In genomic region chr11:120951237-120951636, GRCm38 (mm10) we compare ENCODE assay signal across 8 mouse cellular contexts. TPM values are rescaled to one million over a fixed set of nuclear protein-coding genes. Genes with fewer than 3 reads are reported as not detected.
A peak's percentile ranks its signal among the peaks of the same experiment; 100 is the strongest.
DNase-seq lines count a peak whose midpoint lies in the region; ATAC-seq lines count a peak whose summit lies in the region.

No protein-coding gene starts in this region.

- H3K9me3 ChIP-seq in kidney, embryonic 16.5 days (ENCODE audit: low read length) = no peaks in the 10 kb centered on the region
- no peaks in the 10 kb centered on the region for H3K9me3 ChIP-seq in embryonic facial prominence, embryonic 10.5 days
- H3K9me3 ChIP-seq in hindbrain, embryonic 14.5 days (ENCODE audit: control insufficient read depth, low read length) = no peaks in the 10 kb centered on the region
- H3K9me3 ChIP-seq in midbrain, embryonic 14.5 days (ENCODE audit: control insufficient read depth, low read length) = no peaks in the 10 kb centered on the region

- 21% methylated on average over 8 of the region's 8 CpGs for WGBS in kidney, embryonic 16.5 days
- 28% methylated on average over 8 of the region's 8 CpGs for WGBS in embryonic facial prominence, embryonic 10.5 days
- 13% methylated on average over 8 of the region's 8 CpGs for WGBS in hindbrain, embryonic 14.5 days
- WGBS in midbrain, embryonic 14.5 days = 14% methylated on average over 8 of the region's 8 CpGs

- peaks cover 33% of the 10 kb centered on the region for H3K4me1 ChIP-seq in kidney, embryonic 16.5 days (ENCODE audit: insufficient read depth, low read length)
- peaks cover 57% of the 10 kb centered on the region for H3K4me1 ChIP-seq in embryonic facial prominence, embryonic 10.5 days
- peaks cover 15% of the 10 kb centered on the region for H3K4me1 ChIP-seq in hindbrain, embryonic 14.5 days (replicated peaks; ENCODE audit: control insufficient read depth, insufficient read depth, low read length)
- H3K4me1 ChIP-seq in midbrain, embryonic 14.5 days (ENCODE audit: control insufficient read depth, insufficient read depth, low read length) = peaks cover 12% of the 10 kb centered on the region

- no peak for DNase-seq in kidney, adult 18-20 months
- DNase-seq in embryonic facial prominence, embryonic 10.5 days (ENCODE audit: low spot score) = no peak
- DNase-seq in hindbrain, embryonic 14.5 days (ENCODE audit: low spot score) = no peak
- DNase-seq in midbrain, embryonic 14.5 days = peak; percentile 40
- no peak for DNase-seq in thymus, postnatal 36 days
- no peak for DNase-seq in right cerebral cortex, postnatal 4 days
- DNase-seq in kidney, adult 9 months = no peak

- peak overlapping the region; percentile 59 for H3K9ac ChIP-seq in kidney, embryonic 16.5 days (replicated peaks; ENCODE audit: low read length)
- H3K9ac ChIP-seq in hindbrain, embryonic 14.5 days = peak overlapping the region; percentile 50
- H3K9ac ChIP-seq in midbrain, embryonic 14.5 days (replicated peaks; ENCODE audit: low read length) = peak overlapping the region; percentile 40; the same call in 1 of the 2 replicates

- H3K36me3 ChIP-seq in kidney, embryonic 16.5 days (ENCODE audit: insufficient read depth, low read length) = peaks cover 7% of the 10 kb centered on the region; the same call in 1 of the 2 replicates
- peaks cover 39% of the 10 kb centered on the region for H3K36me3 ChIP-seq in embryonic facial prominence, embryonic 10.5 days (replicated peaks)
- peaks cover 9% of the 10 kb centered on the region; the same call in 1 of the 2 replicates for H3K36me3 ChIP-seq in hindbrain, embryonic 14.5 days (replicated peaks; ENCODE audit: control insufficient read depth, insufficient read depth)
- peaks cover 8% of the 10 kb centered on the region; the same call in 1 of the 2 replicates for H3K36me3 ChIP-seq in midbrain, embryonic 14.5 days (ENCODE audit: control insufficient read depth, insufficient read depth, low read length)

- H3K27ac ChIP-seq in kidney, embryonic 16.5 days (ENCODE audit: low read length) = peak overlapping the region; percentile 70; the same call in 1 of the 2 replicates
- peak overlapping the region; percentile 91 for H3K27ac ChIP-seq in embryonic facial prominence, embryonic 10.5 days (replicated peaks)
- no peak overlapping the region for H3K27ac ChIP-seq in hindbrain, embryonic 14.5 days
- H3K27ac ChIP-seq in midbrain, embryonic 14.5 days (replicated peaks; ENCODE audit: low read depth, low read length) = 0 out of 2 replicates have a peak overlapping the region, but pooled peaks have one; percentile 37

- H3K27me3 ChIP-seq in kidney, embryonic 16.5 days (ENCODE audit: insufficient read depth, low read length) = peaks cover 4% of the 10 kb centered on the region; the same call in 1 of the 2 replicates
- H3K27me3 ChIP-seq in embryonic facial prominence, embryonic 10.5 days (replicated peaks; ENCODE audit: low read depth, poor library complexity, severe bottlenecking) = peaks cover 19% of the 10 kb centered on the region; the same call in 1 of the 2 replicates
- H3K27me3 ChIP-seq in hindbrain, embryonic 14.5 days (ENCODE audit: control insufficient read depth, insufficient read depth, low read length) = peaks cover 28% of the 10 kb centered on the region
- H3K27me3 ChIP-seq in midbrain, embryonic 14.5 days (ENCODE audit: control insufficient read depth, insufficient read depth, low read length) = peaks cover 27% of the 10 kb centered on the region

- peak overlapping the region; percentile 50 for H3K4me3 ChIP-seq in kidney, embryonic 16.5 days (ENCODE audit: low read length)
- peak overlapping the region; percentile 79 for H3K4me3 ChIP-seq in embryonic facial prominence, embryonic 10.5 days
- peak overlapping the region; percentile 33 for H3K4me3 ChIP-seq in hindbrain, embryonic 14.5 days (replicated peaks; ENCODE audit: low read length)
- H3K4me3 ChIP-seq in midbrain, embryonic 14.5 days (replicated peaks; ENCODE audit: low read depth, low read length) = peak overlapping the region; percentile 43

- peak; percentile 21 for ATAC-seq in kidney, embryonic 16.5 days (ENCODE audit: low FRiP score, low TSS enrichment)
- ATAC-seq in hindbrain, embryonic 14.5 days (ENCODE audit: low FRiP score) = peak; percentile 28; the same call in 1 of the 2 replicates
- no peak; the same call in 1 of the 2 replicates for ATAC-seq in midbrain, embryonic 14.5 days (ENCODE audit: low FRiP score, low TSS enrichment)

- peak overlapping the region; percentile 74 for H3K4me2 ChIP-seq in kidney, embryonic 16.5 days (replicated peaks; ENCODE audit: low read depth, low read length)
- peak overlapping the region; percentile 52 for H3K4me2 ChIP-seq in hindbrain, embryonic 14.5 days (replicated peaks)
- peak overlapping the region; percentile 58 for H3K4me2 ChIP-seq in midbrain, embryonic 14.5 days (ENCODE audit: low read length)

RNA-seq across cellular contexts. Expression of gene Slc16a3, which starts 3.0 kb away (rescaled TPM):
- 63.5 and 66.4 TPM in 2 replicates for polyA plus RNA-seq in kidney, embryonic 16.5 days (2015; fragmentation: Nextera tagmentation; extraction: Ambion mirVana)
- polyA plus RNA-seq in embryonic facial prominence, embryonic 10.5 days (2016; fragmentation: Nextera tagmentation; extraction: Ambion mirVana) = 131 and 182 TPM in 2 replicates
- polyA plus RNA-seq in hindbrain, embryonic 14.5 days (2014; fragmentation: Nextera tagmentation; extraction: Ambion mirVana) = 4.2 and 4.4 TPM in 2 replicates
- 3.4 and 4.8 TPM in 2 replicates for polyA plus RNA-seq in midbrain, embryonic 14.5 days (2014; fragmentation: Nextera tagmentation; extraction: Ambion mirVana)

RNA-seq across cellular contexts. Expression of gene Ccdc57, which starts 18.6 kb away (rescaled TPM):
- 8.6 and 9.2 TPM in 2 replicates for polyA plus RNA-seq in kidney, embryonic 16.5 days (2015; fragmentation: Nextera tagmentation; extraction: Ambion mirVana)
- 6.5 and 6.8 TPM in 2 replicates for polyA plus RNA-seq in embryonic facial prominence, embryonic 10.5 days (2016; fragmentation: Nextera tagmentation; extraction: Ambion mirVana)
- 5.0 and 5.2 TPM in 2 replicates for polyA plus RNA-seq in hindbrain, embryonic 14.5 days (2014; fragmentation: Nextera tagmentation; extraction: Ambion mirVana)
- polyA plus RNA-seq in midbrain, embryonic 14.5 days (2014; fragmentation: Nextera tagmentation; extraction: Ambion mirVana) = 5.5 and 7.0 TPM in 2 replicates

RNA-seq across cellular contexts. Expression of gene Csnk1d, which starts 39.9 kb away (rescaled TPM):
- polyA plus RNA-seq in kidney, embryonic 16.5 days (2015; fragmentation: Nextera tagmentation; extraction: Ambion mirVana) = 150 and 154 TPM in 2 replicates
- 129 and 133 TPM in 2 replicates for polyA plus RNA-seq in embryonic facial prominence, embryonic 10.5 days (2016; fragmentation: Nextera tagmentation; extraction: Ambion mirVana)
- polyA plus RNA-seq in hindbrain, embryonic 14.5 days (2014; fragmentation: Nextera tagmentation; extraction: Ambion mirVana) = 73.3 and 77.4 TPM in 2 replicates
- polyA plus RNA-seq in midbrain, embryonic 14.5 days (2014; fragmentation: Nextera tagmentation; extraction: Ambion mirVana) = 81.5 and 85.8 TPM in 2 replicates

Comparison
In these comparisons a context has a peak if more than half of its experiments do, and no peak if none do; other contexts are left out.
1. RNA of gene Slc16a3, which starts 3.0 kb away (polyA plus RNA-seq): 131 to 182 TPM in embryonic facial prominence, embryonic 10.5 days and 63.5 to 66.4 TPM in kidney, embryonic 16.5 days; 3.4 to 4.8 TPM in midbrain, embryonic 14.5 days and 4.2 to 4.4 TPM in hindbrain, embryonic 14.5 days; every median in the first group is over 10 times any median in the second.
2. Peak in every context shown above with its lines, with median percentiles within 50 percentile points of each other: H3K4me2 ChIP-seq, H3K4me3 ChIP-seq and H3K9ac ChIP-seq.